Mouse (Mus musculus) kidney, postnatal 0 days (tissue): ENCODE data around the gene Gm21293. TPM values are rescaled to one million over a fixed set of nuclear protein-coding genes. Genes with fewer than 3 reads are reported as not detected.
"Not testable (repeated sequence)": the region's sequence is repeated elsewhere in the genome, so short reads cannot be mapped to it uniquely, and the experiment has no call there.

Source experiments
- ATAC-seq: fragments of 200-750 bp; cut with Nextera tagmentation; replicated peaks from 2 replicates; pipeline ENCODE4 v1.8.0; 2017; ENCODE audit warnings: low read depth, moderate number of reproducible peaks, moderate TSS enrichment, moderate library complexity; ENCODE audit not compliant: low FRiP score
- DNase-seq: peaks from one replicate; pipeline ENCODE4 v3.0.0-alpha.2; 2016; ENCODE audit warnings: low spot score
- H3K27ac ChIP-seq: fragments of 300-500 bp; sonication (generic); 2 replicates; pipeline ENCODE4 v1.5.1; 2014; ENCODE audit warnings: mild to moderate bottlenecking
- H3K27me3 ChIP-seq: fragments of 300-500 bp; sonication (generic); 2 replicates; pipeline ENCODE4 v1.6.1; 2014; ENCODE audit warnings: low read length, mixed read lengths; ENCODE audit not compliant: insufficient read depth
- H3K36me3 ChIP-seq: fragments of 300-500 bp; sonication (generic); 2 replicates; pipeline ENCODE4 v1.6.1; 2014; ENCODE audit warnings: low read length, mixed read lengths; ENCODE audit not compliant: insufficient read depth
- H3K4me1 ChIP-seq: fragments of 300-500 bp; sonication (generic); replicated peaks from 2 replicates; pipeline ENCODE4 v1.6.1; 2014; ENCODE audit warnings: antibody characterized with exemption, low read length, mixed read lengths; ENCODE audit not compliant: insufficient read depth
- H3K4me2 ChIP-seq: fragments of 300-500 bp; sonication (generic); 2 replicates; pipeline ENCODE4 v1.6.1; 2014; ENCODE audit warnings: mild to moderate bottlenecking, low read length, moderate library complexity, mixed read lengths
- H3K4me3 ChIP-seq: fragments of 300-500 bp; sonication (generic); replicated peaks from 2 replicates; pipeline ENCODE4 v1.5.1; 2014; ENCODE audit warnings: low read depth, low read length
- H3K9ac ChIP-seq: fragments of 300-500 bp; sonication (generic); 2 replicates; pipeline ENCODE4 v1.6.1; 2014; ENCODE audit warnings: low read depth, low read length
- H3K9me3 ChIP-seq: fragments of 300-500 bp; sonication (generic); replicated peaks from 2 replicates; pipeline ENCODE4 v1.6.1; 2016; ENCODE audit warnings: low read length, inconsistent platforms, mixed read lengths
- CTCF ChIP-seq: IDR thresholded peaks from 2 replicates; pipeline ENCODE4 v1.5.1; 2016; ENCODE audit warnings: antibody characterized with exemption, low read depth, mild to moderate bottlenecking, moderate library complexity
- WGBS: fragments of 180-500 bp; shearing (Covaris S2); extraction: QIAGEN DNeasy Blood & Tissue Kit; methylation state at CpG from one replicate; pipeline ENCODE4 v1.1.7; 2014; 5-methylcytosine and 5-hydroxymethylcytosine counted together
- polyA plus RNA-seq: library from polyadenylated mRNA; unstranded; fragments of >200 nt; fragmentation: Nextera tagmentation; extraction: Ambion mirVana; gene quantifications from 2 replicates; pipeline ENCODE4 v1.2.1, GENCODE M21; 2015

Gene Gm21293
- not detected in 2 replicates for polyA plus RNA-seq

DNA sequence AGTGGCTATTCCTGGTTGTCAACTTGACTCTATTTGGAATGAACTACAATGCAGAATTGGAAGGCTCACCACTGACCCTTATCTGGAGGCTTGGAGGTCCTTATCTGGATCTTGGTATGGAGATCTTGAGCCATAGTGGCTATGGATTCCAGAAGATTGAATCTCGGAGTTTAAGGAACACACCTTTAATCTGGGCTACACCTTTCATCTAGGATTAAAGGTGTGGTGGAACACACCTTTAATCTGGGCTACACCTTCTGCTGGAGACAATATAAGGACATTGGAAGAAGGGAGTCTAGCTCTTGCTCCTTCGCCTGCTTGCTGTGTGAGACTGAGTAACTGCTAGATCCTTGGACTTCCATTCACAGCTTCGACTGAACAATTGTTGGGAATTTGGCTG is at the start of gene Gm21293:
Gene Gm21293, plus strand, starts transcription at position 301 of the 400 bp plus-strand sequence.
- not testable (repeated sequence) for H3K4me3 ChIP-seq, DNase-seq, H3K9me3 ChIP-seq, H3K4me1 ChIP-seq, H3K27ac ChIP-seq, H3K36me3 ChIP-seq, ATAC-seq, H3K27me3 ChIP-seq, H3K4me2 ChIP-seq, H3K9ac ChIP-seq
- no CpG with 5 or more reads among the region's 3 CpGs for WGBS

DNA sequence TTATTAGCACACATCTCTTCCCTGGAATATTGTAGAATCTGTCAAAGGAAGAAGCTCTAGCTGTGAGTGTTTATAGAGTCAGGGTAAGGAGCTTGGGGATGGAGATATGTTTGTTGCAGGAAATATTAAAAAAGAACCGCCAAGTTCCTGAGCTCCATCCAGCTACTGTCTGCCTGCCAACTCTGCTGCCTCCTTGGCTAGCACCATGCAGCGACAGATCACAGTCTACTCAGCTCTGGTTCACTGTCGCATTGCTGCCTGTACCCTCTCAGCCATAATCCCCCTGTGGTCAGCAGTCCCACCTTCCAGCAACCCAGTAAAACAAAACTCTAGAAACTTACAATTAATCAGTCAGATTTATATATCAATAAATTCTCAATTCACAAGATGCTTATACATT is 32.7 kb upstream of the Gm21293 start:
- no peak overlapping the region for H3K9ac ChIP-seq
- no peaks in the 10 kb centered on the region for H3K9me3 ChIP-seq
- ATAC-seq, result no peak
- TF ChIP-seq CTCF, result no peak
- no peak overlapping the region for H3K4me3 ChIP-seq
- H3K4me2 ChIP-seq, result no peak overlapping the region
- no peaks in the 10 kb centered on the region for H3K27me3 ChIP-seq
- DNase-seq, result no peak
- H3K36me3 ChIP-seq, result no peaks in the 10 kb centered on the region
- no peak overlapping the region for H3K27ac ChIP-seq
- no peaks in the 10 kb centered on the region for H3K4me1 ChIP-seq
- WGBS, result 55% methylated on average over 3 of the region's 3 CpGs

DNA sequence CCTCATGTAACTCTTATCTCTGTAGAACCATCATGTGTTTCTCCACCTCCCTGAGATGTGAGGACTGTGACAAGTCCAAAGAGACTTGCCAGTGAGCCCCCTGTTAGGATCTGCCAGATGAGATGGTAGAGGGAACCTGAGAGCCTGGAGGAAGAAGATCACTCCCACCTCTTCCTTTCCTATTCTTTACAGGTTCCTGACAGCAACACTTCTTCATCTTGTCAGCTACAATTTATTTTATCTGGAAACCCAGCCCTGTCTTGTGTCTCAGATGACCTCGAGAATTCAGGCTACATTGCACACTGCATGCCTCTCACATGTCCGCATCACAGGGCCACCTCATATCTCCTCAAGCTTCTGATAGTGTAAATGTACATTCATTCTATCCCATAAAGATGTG is 24.5 kb upstream of the Gm21293 start:
- no peaks in the 10 kb centered on the region for H3K36me3 ChIP-seq
- WGBS, result 28% methylated on average over 2 of the region's 2 CpGs
- ATAC-seq (no peak), DNase-seq (peak; percentile 68)
- no peak overlapping the region for H3K27ac ChIP-seq
- TF ChIP-seq CTCF, result no peak
- no peaks in the 10 kb centered on the region for H3K27me3 ChIP-seq
- H3K4me1 ChIP-seq, result no peaks in the 10 kb centered on the region
- no peak overlapping the region for H3K4me3 ChIP-seq
- no peak overlapping the region for H3K4me2 ChIP-seq
- H3K9me3 ChIP-seq, result no peaks in the 10 kb centered on the region
- H3K9ac ChIP-seq, result no peak overlapping the region

DNA sequence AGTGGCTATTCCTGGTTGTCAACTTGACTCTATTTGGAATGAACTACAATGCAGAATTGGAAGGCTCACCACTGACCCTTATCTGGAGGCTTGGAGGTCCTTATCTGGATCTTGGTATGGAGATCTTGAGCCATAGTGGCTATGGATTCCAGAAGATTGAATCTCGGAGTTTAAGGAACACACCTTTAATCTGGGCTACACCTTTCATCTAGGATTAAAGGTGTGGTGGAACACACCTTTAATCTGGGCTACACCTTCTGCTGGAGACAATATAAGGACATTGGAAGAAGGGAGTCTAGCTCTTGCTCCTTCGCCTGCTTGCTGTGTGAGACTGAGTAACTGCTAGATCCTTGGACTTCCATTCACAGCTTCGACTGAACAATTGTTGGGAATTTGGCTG is 8.4 kb downstream of the Gm21293 start, which contains the start of gene Gm6763:
Gene Gm6763, plus strand, starts transcription at position 301 of the 400 bp plus-strand sequence.
- not testable (repeated sequence) for H3K4me1 ChIP-seq, H3K36me3 ChIP-seq, H3K9ac ChIP-seq, ATAC-seq, DNase-seq, H3K27me3 ChIP-seq, H3K9me3 ChIP-seq, H3K27ac ChIP-seq, H3K4me2 ChIP-seq, H3K4me3 ChIP-seq
- WGBS, result no CpG with 5 or more reads among the region's 3 CpGs

DNA sequence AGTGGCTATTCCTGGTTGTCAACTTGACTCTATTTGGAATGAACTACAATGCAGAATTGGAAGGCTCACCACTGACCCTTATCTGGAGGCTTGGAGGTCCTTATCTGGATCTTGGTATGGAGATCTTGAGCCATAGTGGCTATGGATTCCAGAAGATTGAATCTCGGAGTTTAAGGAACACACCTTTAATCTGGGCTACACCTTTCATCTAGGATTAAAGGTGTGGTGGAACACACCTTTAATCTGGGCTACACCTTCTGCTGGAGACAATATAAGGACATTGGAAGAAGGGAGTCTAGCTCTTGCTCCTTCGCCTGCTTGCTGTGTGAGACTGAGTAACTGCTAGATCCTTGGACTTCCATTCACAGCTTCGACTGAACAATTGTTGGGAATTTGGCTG is 16.9 kb downstream of the Gm21293 start, which contains the start of gene Gm8764:
Gene Gm8764, plus strand, starts transcription at position 301 of the 400 bp plus-strand sequence.
- no CpG with 5 or more reads among the region's 3 CpGs for WGBS
- not testable (repeated sequence) for H3K9ac ChIP-seq

DNA sequence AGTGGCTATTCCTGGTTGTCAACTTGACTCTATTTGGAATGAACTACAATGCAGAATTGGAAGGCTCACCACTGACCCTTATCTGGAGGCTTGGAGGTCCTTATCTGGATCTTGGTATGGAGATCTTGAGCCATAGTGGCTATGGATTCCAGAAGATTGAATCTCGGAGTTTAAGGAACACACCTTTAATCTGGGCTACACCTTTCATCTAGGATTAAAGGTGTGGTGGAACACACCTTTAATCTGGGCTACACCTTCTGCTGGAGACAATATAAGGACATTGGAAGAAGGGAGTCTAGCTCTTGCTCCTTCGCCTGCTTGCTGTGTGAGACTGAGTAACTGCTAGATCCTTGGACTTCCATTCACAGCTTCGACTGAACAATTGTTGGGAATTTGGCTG is 25.4 kb downstream of the Gm21293 start, which contains the start of gene Gm21304:
Gene Gm21304, plus strand, starts transcription at position 301 of the 400 bp plus-strand sequence.
- H3K36me3 ChIP-seq, H3K9ac ChIP-seq, DNase-seq, H3K4me1 ChIP-seq, H3K4me2 ChIP-seq, ATAC-seq, H3K4me3 ChIP-seq, H3K27ac ChIP-seq, H3K9me3 ChIP-seq, H3K27me3 ChIP-seq: not testable (repeated sequence)
- WGBS, result no CpG with 5 or more reads among the region's 3 CpGs

More for the DNA sequence above, 16.9 kb downstream of the Gm21293 start, which contains the start of gene Gm8764:
- not testable (repeated sequence) for H3K27me3 ChIP-seq, ATAC-seq, H3K9me3 ChIP-seq, H3K4me2 ChIP-seq, H3K4me1 ChIP-seq, H3K27ac ChIP-seq, H3K36me3 ChIP-seq, DNase-seq, H3K4me3 ChIP-seq

DNA sequence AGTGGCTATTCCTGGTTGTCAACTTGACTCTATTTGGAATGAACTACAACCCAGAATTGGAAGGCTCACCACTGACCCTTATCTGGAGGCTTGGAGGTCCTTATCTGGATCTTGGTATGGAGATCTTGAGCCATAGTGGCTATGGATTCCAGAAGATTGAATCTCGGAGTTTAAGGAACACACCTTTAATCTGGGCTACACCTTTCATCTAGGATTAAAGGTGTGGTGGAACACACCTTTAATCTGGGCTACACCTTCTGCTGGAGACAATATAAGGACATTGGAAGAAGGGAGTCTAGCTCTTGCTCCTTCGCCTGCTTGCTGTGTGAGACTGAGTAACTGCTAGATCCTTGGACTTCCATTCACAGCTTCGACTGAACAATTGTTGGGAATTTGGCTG is 33.9 kb downstream of the Gm21293 start, which contains the start of gene Gm21312:
Gene Gm21312, plus strand, starts transcription at position 301 of the 400 bp plus-strand sequence.
- H3K9ac ChIP-seq, H3K4me3 ChIP-seq, H3K4me1 ChIP-seq, H3K27me3 ChIP-seq, H3K27ac ChIP-seq, H3K4me2 ChIP-seq, DNase-seq, H3K36me3 ChIP-seq, H3K9me3 ChIP-seq, ATAC-seq: not testable (repeated sequence)
- WGBS, result no CpG with 5 or more reads among the region's 3 CpGs

DNA sequence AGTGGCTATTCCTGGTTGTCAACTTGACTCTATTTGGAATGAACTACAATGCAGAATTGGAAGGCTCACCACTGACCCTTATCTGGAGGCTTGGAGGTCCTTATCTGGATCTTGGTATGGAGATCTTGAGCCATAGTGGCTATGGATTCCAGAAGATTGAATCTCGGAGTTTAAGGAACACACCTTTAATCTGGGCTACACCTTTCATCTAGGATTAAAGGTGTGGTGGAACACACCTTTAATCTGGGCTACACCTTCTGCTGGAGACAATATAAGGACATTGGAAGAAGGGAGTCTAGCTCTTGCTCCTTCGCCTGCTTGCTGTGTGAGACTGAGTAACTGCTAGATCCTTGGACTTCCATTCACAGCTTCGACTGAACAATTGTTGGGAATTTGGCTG is 42.4 kb downstream of the Gm21293 start, which contains the start of gene Gm20765:
Gene Gm20765, plus strand, starts transcription at position 301 of the 400 bp plus-strand sequence.
- H3K4me3 ChIP-seq, H3K27ac ChIP-seq, H3K36me3 ChIP-seq, H3K9ac ChIP-seq, DNase-seq, H3K27me3 ChIP-seq, ATAC-seq, H3K4me1 ChIP-seq, H3K4me2 ChIP-seq, H3K9me3 ChIP-seq: not testable (repeated sequence)
- no CpG with 5 or more reads among the region's 3 CpGs for WGBS

DNA sequence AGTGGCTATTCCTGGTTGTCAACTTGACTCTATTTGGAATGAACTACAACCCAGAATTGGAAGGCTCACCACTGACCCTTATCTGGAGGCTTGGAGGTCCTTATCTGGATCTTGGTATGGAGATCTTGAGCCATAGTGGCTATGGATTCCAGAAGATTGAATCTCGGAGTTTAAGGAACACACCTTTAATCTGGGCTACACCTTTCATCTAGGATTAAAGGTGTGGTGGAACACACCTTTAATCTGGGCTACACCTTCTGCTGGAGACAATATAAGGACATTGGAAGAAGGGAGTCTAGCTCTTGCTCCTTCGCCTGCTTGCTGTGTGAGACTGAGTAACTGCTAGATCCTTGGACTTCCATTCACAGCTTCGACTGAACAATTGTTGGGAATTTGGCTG is 51.0 kb downstream of the Gm21293 start, which contains the start of gene Gm4340:
Gene Gm4340, plus strand, starts transcription at position 301 of the 400 bp plus-strand sequence.
- not testable (repeated sequence) for H3K4me1 ChIP-seq, H3K9me3 ChIP-seq, H3K27ac ChIP-seq, H3K4me2 ChIP-seq, H3K27me3 ChIP-seq, DNase-seq, ATAC-seq, H3K36me3 ChIP-seq, H3K9ac ChIP-seq, H3K4me3 ChIP-seq
- no CpG with 5 or more reads among the region's 3 CpGs for WGBS
